Mouse (Mus musculus) liver, embryonic 14.5 days (tissue): Measurements from ENCODE around the gene Tmppe.

Experiments
- CTCF ChIP-seq: IDR thresholded peaks from 2 replicates; pipeline ENCODE4 v1.5.1; 2016; ENCODE audit warnings: antibody characterized with exemption, low read depth, control low read depth
- EP300 ChIP-seq: IDR thresholded peaks from 2 replicates; pipeline ENCODE4 v1.6.1; 2016; ENCODE audit warnings: antibody characterized with exemption, low read depth

DNA sequence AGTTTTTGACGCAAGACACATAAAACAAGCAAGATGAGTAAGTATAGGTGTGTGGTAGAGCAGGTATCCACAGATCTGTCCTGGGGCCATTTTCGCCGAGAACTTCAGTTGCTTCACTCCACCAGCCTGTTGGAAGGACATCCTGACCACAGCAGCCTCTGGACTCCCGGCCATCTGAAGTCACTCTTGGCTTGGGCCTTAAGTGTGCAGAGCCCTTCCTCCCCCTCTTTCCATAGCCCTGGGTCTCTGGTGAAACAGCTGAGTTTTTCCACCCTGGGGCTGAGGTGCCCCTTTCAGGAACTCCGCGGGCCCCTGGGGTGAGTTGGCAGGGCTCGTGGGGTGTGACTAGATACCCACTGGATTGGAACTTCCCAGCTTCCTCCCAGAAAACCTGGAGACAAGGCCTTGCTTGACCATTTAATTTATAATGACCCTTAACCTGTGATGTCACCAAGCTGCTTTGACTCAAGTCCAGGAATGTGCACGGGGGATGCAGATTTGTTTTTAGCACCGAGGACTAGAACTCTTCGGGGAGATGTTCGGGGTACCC is 9.5 kb downstream of the Tmppe start:
- TF ChIP-seq CTCF = no peak
- TF ChIP-seq EP300 = no peak
